Mouse (Mus musculus): ENCODE results near the gene Nanos1. TPM values are rescaled to one million over a fixed set of nuclear protein-coding genes. Genes with fewer than 3 reads are reported as not detected.

Gene Nanos1
- total and polyA plus RNA-seq, 3 experiments, result 4.5 to 4.6 TPM; not detected in 1

- TF ChIP-seq UBTF (IDR thresholded peaks at IDR 0.05; ENCODE audit: borderline replicate concordance, insufficient read depth, low read depth, low read length) (no peak), ZNF384 (IDR thresholded peaks at IDR 0.05; ENCODE audit: low read depth, low read length) (no peak), POLR2AphosphoS2 (IDR thresholded peaks at IDR 0.05; ENCODE audit: low read length) (no peak), MEF2A (IDR thresholded peaks at IDR 0.05; ENCODE audit: extremely low read depth, insufficient replicate concordance, low read depth, low read length, poor library complexity, severe bottlenecking) (no peak), KAT2A (conservative IDR thresholded peaks at IDR 0.05; ENCODE audit: low read depth, low read length) (no peak), NRF1 (IDR thresholded peaks at IDR 0.05; ENCODE audit: insufficient read depth, low read depth, low read length, poor library complexity, severe bottlenecking) (no peak), CTCF (IDR thresholded peaks at IDR 0.05 in 2 of 3, conservative IDR thresholded peaks at IDR 0.05 in 1 of 3; ENCODE audit: control insufficient read depth in 1 of 3, insufficient read depth in 1 of 3, low read depth in 2 of 3, low read length in 3 of 3, poor library complexity in 1 of 3, severe bottlenecking in 1 of 3) (no peak), EP300 (IDR thresholded peaks at IDR 0.05; ENCODE audit: low read depth in 1 of 2, low read length in 2 of 2) (peak; percentile 66 to 76), MYB (IDR thresholded peaks at IDR 0.05; ENCODE audit: low read depth, low read length) (no peak), NELFE (IDR thresholded peaks at IDR 0.05; ENCODE audit: low read depth, low read length) (no peak), BHLHE40 (IDR thresholded peaks at IDR 0.05; ENCODE audit: borderline replicate concordance, low read depth, low read length) (no peak), USF1 (IDR thresholded peaks at IDR 0.05; ENCODE audit: low read depth, low read length) (no peak), CHD1 (IDR thresholded peaks at IDR 0.05; ENCODE audit: low read depth, low read length) (no peak), SIN3A (IDR thresholded peaks at IDR 0.05; ENCODE audit: low read length) (no peak)
Measured at GRCm38 (mm10) chr19:60743767-60744547, 11.8 kb upstream of the Nanos1 start (continued).

GRCm38 (mm10) chr19:60747801-60748200 lies 8.0 kb upstream of the Nanos1 start:
- Histone ChIP-seq H3K4me3 (ENCODE audit: control insufficient read depth in 1 of 2, insufficient read depth in 1 of 2, low read depth in 2 of 2, low read length in 2 of 2) (no peak overlapping the region), H3K79me2 (ENCODE audit: control insufficient read depth, insufficient read depth, low read length, poor library complexity) (no peaks in the 10 kb centered on the region), H3K9me3 (replicated peaks; ENCODE audit: insufficient read depth, low read length) (no peaks in the 10 kb centered on the region), H3K4me1 (ENCODE audit: control insufficient read depth in 1 of 2, insufficient read depth in 2 of 2, low read length in 2 of 2) (peaks cover 11 to 12% of the 10 kb centered on the region in 2 experiments), H3K27ac (ENCODE audit: control insufficient read depth, low read depth, low read length) (no peak overlapping the region), H3K36me3 (ENCODE audit: control insufficient read depth in 1 of 2, insufficient read depth in 2 of 2, low read length in 2 of 2) (peaks cover 0 to 9% of the 10 kb centered on the region in 2 experiments; a peak in 2 of 4 replicates), H3K9ac (ENCODE audit: control insufficient read depth, low read depth, low read length, poor library complexity, severe bottlenecking) (no peak overlapping the region), H3K27me3 (ENCODE audit: control insufficient read depth in 1 of 2, insufficient read depth in 2 of 2, low read length in 2 of 2) (no peaks in the 10 kb centered on the region)
- no peak for TF ChIP-seq ZMIZ1 (IDR thresholded peaks at IDR 0.05; ENCODE audit: low read depth, low read length)
- no peak for TF ChIP-seq MYC (IDR thresholded peaks at IDR 0.05; ENCODE audit: low read depth, low read length)
- TF ChIP-seq TBP (IDR thresholded peaks at IDR 0.05; ENCODE audit: low read depth, low read length), result no peak
- no peak for TF ChIP-seq KAT2A (conservative IDR thresholded peaks at IDR 0.05; ENCODE audit: low read depth, low read length)
- TF ChIP-seq POLR2AphosphoS2 (IDR thresholded peaks at IDR 0.05; ENCODE audit: low read length), result no peak
- no peak for TF ChIP-seq TAL1 (IDR thresholded peaks at IDR 0.05; ENCODE audit: low read length)
- no peak for TF ChIP-seq POLR2A (IDR thresholded peaks at IDR 0.05; ENCODE audit: control insufficient read depth in 1 of 2, insufficient read depth in 1 of 2, low read depth in 1 of 2, low read length in 2 of 2, poor library complexity in 1 of 2)
- no peak for TF ChIP-seq USF1 (IDR thresholded peaks at IDR 0.05; ENCODE audit: low read depth, low read length)
- DNase-seq (ENCODE audit: low read depth, low spot score), result no peak
